Mouse (Mus musculus): ENCODE measurements around the gene Zfp710. TPM values are rescaled to one million over a fixed set of nuclear protein-coding genes. Genes with fewer than 3 reads are reported as not detected.
A peak's percentile ranks its signal among the peaks of the same experiment; 100 is the strongest.
"Not testable (repeated sequence)": the region's sequence is repeated elsewhere in the genome, so short reads cannot be mapped to it uniquely, and the experiment has no call there.

Gene Zfp710
- total RNA-seq, 2 experiments from 2014 or later = 14.2 to 16.7 TPM

DNA sequence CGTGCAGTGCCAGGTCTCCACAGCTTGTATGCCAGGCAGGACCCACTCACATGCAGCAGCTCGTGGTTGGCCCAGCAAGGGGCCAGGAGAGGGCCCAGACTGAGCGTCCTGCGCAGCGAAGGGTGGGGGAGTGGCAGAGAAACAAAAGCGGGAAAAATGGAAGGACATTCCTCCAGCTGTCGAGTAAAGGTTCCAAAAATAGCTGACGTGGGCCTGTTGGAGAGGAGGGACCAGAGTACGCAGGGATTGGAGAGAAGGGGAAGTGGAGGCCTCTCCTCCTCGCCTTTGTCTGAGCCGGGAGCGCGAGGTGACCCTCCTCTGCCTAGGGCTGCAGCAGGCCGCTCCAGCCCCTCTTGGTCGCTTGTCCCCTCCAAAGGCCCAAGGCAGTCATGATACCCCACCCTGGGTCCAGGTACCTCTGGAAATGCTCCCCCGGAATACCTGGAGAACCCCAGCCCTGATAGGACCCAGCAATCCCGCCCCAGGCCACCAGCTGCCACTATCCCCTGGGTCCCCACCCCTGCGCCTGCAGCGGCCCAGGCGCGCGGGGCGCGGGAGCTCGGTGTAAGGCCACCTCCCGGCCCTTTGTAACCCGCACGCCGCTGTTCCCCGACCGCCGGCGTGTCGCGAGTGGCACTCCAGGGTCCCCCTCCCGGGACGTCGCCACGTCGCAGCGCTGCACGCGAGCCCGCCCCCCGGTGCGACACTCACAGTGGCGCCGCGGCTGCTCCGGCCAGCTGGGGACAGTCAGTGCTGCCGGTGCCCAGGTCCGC is 90.0 kb downstream of the Zfp710 start:
- peak; percentile 60 for DNase-seq

DNA sequence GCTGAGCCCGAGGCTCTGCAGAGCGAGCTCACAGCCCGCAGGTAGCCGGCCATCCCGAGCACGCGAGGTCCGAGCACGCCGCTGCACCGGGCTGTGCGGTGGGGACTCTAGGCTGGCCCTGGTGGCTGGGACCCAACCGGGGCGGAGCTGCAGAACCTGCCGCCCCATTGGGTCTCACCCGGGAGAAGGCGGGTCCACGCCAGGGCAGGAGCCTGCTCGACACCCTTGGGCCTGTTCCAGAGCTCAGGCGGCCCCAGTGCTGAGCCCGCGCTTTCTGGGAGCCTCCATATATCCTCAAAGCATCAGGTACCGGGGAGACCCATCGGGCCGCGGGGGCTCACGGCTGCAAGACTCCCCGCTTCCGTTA is 90.6 kb downstream of the Zfp710 start, which contains the start of gene Idh2:
TSS of gene Idh2 (minus strand) at position 169 of the 367 bp plus-strand sequence.
- peak; percentile 94 for DNase-seq

DNA sequence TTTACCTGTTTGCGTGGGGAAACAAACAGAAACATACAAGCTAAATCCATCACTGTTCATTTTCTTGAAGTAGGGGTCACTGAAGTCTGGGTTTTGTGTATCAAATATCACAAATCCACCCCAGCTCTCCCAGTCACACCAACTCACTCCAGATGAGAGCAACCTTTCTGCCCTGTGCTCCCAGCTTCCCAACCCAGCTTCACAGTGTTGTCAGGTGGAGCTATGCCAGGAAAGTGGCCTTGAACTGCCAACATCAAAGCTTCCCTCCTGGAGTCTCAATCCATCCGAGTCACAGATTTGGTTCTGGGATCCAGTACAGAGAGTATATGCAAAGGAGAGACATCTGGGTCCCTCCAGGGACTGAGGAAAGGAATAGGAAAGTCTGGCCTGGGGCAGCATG is 91.5 kb downstream of the Zfp710 start:
- no peak for DNase-seq

DNA sequence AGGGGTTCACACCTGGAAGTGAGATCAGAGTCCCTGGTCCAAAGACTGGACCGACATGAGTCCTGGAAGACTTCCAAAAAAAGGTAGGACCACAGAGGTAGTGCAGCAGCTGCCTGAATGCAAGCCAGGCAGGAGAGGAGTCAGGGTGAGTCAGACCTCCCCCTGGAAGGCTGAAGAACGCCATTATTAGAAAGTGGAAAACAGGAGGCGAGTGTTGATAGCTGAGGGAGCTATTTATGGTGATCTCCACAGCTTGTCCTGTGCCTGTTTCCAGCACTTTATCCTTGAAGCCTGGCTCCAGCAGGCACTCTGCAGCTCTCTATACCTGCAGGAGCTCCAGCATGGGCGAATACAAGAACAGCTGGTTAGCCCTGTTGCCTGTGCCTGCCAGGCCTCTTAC is 94.6 kb downstream of the Zfp710 start:
- no peak for DNase-seq

GRCm38 (mm10) chr7:80121083-80121482 is 96.5 kb downstream of the Zfp710 start:
- no peak for DNase-seq

DNA sequence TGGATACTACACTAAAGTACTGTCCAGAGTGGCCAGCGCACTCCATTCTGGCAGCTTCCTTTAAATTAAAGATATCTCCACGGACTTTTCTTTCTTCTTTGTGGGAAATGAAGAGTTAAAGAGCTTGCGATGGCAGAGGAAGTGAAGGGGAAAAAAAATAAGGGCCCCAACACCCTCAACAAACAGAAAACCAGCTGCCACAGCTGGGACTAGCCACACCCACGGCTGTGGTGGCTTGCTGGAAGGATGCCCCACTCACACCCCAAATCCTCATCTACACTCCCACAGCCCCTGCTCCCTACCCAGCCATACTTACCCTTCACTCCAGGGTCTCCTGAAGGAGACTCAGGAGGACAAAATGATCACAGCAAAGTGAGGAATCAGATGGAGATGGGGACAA is 98.5 kb downstream of the Zfp710 start:
- no peak for DNase-seq

DNA sequence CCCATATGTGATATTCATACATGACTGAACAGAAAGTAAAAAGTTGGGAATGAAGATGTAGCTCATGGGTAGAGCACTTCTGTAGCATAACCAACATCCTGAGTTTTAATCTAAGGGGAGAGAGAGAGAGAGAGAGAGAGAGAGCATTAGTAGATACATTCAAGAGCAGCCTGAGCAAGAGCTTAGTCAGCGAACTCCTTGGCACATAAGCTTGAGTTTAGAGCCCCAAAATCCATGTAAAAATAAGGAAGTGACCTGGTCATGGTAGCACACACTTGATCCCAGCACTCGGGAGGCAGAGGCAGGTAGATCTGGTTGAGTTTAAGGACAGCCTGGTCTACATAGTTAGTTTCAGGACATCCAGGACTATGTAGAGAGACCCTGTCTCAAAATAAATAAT is 99.1 kb downstream of the Zfp710 start:
- DNase-seq = no peak

- no peak for DNase-seq
Measured at GRCm38 (mm10) chr7:80129278-80129677, 104.7 kb downstream of the Zfp710 start.

DNA sequence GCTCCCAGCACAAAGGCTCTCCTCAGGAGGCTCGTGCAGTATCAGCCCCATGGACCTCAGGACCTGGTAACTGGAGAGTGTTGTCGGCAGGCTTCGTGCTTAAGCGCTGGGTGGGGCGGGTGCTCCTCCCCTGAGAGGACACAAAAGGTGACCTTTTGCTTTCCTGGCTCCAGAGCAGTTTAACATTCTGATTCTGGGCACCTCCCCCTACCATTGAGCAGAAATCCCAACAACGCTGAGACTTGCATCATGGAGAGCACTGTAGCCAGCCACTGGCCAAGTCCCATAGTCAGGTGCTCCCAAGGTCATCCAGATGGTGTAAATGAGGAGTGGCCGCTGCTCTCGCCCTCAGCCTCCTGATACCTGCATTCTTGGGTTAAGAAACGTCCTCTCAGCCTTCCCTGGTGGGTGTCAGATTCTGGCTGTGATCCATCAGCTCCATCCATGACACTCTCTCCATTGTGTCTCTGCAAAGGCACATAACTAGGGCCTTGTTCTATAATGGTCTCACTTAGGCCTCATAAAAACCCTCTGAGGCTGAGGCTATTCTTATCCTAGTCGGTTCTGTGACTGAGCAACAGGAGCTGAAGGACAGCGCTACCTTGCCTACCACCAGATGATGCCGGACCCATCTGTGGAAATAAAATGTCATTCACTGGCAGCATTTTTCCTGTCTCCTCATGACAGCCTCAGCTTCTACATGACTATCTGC is 105.9 kb downstream of the Zfp710 start:
- no peak for DNase-seq

DNA sequence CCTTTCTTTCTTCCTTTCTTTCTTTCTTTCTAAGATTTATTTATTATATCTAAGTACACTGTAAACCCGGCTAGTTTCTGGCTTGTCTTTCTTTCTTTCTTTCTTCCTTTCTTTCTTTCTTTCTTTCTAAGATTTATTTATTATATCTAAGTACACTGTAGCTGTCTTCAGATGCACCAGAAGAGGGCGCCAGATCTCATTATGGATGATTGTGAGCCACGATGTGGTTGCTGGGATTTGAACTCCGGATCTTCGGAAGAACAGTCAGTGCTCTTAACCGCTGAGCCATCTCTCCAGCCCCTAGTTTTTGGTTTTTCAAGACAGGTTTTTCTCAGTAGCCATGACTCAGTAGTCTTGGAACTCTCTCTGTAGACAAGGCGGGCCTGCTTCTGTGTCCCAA is 106.7 kb downstream of the Zfp710 start:
- DNase-seq = not testable (repeated sequence)

DNA sequence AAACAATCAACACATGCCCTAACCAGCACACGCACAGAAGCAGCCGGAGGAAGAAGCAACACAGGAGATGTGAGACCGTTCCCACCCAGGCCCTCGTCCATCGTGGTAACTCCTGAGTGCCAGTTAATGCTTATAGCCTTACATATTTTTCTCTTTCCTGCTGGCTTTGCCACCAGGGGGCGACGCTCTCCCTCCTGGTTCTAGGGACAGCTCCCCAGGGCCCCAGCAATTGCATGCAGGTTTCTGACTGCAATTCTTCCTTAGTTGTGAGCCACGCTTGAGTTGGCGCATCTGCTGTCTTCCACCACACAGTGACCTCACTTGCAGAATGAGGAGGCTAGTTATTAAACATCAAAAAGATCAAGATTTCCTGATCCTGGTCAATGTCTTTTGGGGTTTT is 107.9 kb downstream of the Zfp710 start:
- DNase-seq = peak; percentile 63

DNA sequence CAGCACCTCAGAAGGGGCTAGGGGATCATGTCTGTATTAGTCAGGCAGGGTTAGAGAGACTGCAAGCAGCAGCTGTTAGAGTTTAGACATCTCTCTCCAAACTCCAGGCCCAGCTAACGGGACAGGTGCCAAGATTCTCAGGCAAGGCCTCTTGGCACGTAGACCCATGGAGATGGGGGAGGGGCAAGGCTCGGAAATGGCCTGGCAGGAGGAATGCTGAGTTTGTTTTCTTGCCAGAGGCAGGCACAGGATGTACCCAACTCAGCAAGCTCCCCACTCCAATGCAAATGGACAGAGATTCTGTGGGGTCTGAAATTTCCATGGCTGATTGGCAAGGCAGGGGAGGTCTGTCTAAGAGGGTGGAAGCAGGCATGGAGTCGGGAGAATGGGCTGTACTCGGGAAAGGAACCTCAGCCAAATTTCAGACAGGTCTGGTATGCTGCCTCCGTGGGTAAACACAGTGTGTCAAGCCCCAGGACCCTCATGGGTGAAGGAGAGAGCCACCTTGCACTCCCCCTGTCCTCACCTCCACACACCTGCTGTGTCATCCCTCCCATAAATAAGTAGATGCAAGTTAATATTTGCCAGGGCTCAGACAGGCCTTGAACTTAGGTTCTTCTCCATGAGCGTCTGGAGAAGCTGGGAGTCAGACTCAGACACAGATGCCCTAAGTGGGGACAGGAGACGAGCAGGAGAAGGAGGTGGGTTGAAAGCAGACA is 110.0 kb downstream of the Zfp710 start:
- peak; percentile 83 for DNase-seq

- DNase-seq = no peak
Measured at GRCm38 (mm10) chr7:80135173-80135532, 110.5 kb downstream of the Zfp710 start.

- no peak for DNase-seq
Measured at GRCm38 (mm10) chr7:80138375-80138774, 113.8 kb downstream of the Zfp710 start.

GRCm38 (mm10) chr7:80140815-80141214 is 116.2 kb downstream of the Zfp710 start:
- peak; percentile 63 for DNase-seq

Other genes with a start within 250 kb of the Zfp710 start
- gene Mesp1, start 231.0 kb upstream of the Zfp710 start, total RNA-seq (2021) = not detected
- gene Mesp2, start 214.1 kb upstream of the Zfp710 start, total RNA-seq (2021) = under 1 TPM in 1 of 2 experiments, not detected in 1; 0.19 TPM
- 10 to 100 TPM; 11.8 to 22.7 TPM for gene Anpep, start 163.8 kb upstream of the Zfp710 start, total RNA-seq (2021)
- gene Ap3s2, start 104.2 kb upstream of the Zfp710 start, total RNA-seq (2021) = 10 to 100 TPM; 20.6 to 21.9 TPM
- gene Arpin, start 89.5 kb upstream of the Zfp710 start, total RNA-seq (2021) = 1 to 10 TPM; 8.1 to 9.2 TPM
- gene Idh2, start 90.6 kb downstream of the Zfp710 start, total RNA-seq (2021) = 100 to 1,000 TPM; 244 to 271 TPM
- gene Sema4b, start 162.0 kb downstream of the Zfp710 start, total RNA-seq (2021) = 1 to 10 TPM; 2.9 to 4.2 TPM
- gene Cib1, start 208.0 kb downstream of the Zfp710 start, total RNA-seq (2021) = 10 to 100 TPM; 10.7 to 12.5 TPM
- gene Gdpgp1, start 208.1 kb downstream of the Zfp710 start, total RNA-seq (2021) = 1 to 10 TPM; 1.8 to 2.1 TPM
- under 1 TPM; 0.14 to 0.20 TPM for gene Ttll13, start 221.6 kb downstream of the Zfp710 start, total RNA-seq (2021)
- 10 to 100 TPM; 20.2 to 20.3 TPM for gene Ngrn, start 236.4 kb downstream of the Zfp710 start, total RNA-seq (2021)
- gene Vps33b, start 244.8 kb downstream of the Zfp710 start, total RNA-seq (2021) = 1 to 10 TPM; 5.7 to 6.3 TPM

Data from gastrocnemius, postnatal 10 days (tissue).